Mouse (Mus musculus): ENCODE results near the gene Wap. TPM values are rescaled to one million over a fixed set of nuclear protein-coding genes. Genes with fewer than 3 reads are reported as not detected.

Gene Wap
- polyA plus RNA-seq, 1 experiment from 2014 or later, result not detected

GRCm38 (mm10) chr11:6596205-6596604, 42.2 kb downstream of the Wap start:
- DNase-seq (ENCODE audit: low spot score) (no peak), ATAC-seq (no peak)
- H3K27ac ChIP-seq (ENCODE audit: low read depth, low read length), result no peak overlapping the region
- H3K9ac ChIP-seq (ENCODE audit: low read length), result no peak overlapping the region
- no peaks in the 10 kb centered on the region for H3K9me3 ChIP-seq (replicated peaks; ENCODE audit: control insufficient read depth, low read length)
- peaks cover 83% of the 10 kb centered on the region for H3K36me3 ChIP-seq (ENCODE audit: control insufficient read depth, insufficient read depth, low read length)
- no peak overlapping the region for H3K4me3 ChIP-seq (ENCODE audit: low read depth, low read length)
- H3K27me3 ChIP-seq (replicated peaks; ENCODE audit: control insufficient read depth, insufficient read depth, low read length), result no peaks in the 10 kb centered on the region
- H3K4me1 ChIP-seq (ENCODE audit: control insufficient read depth, insufficient read depth, low read length), result peaks cover 15% of the 10 kb centered on the region
- 95% methylated on average over 6 of the region's 6 CpGs for WGBS
- no peak overlapping the region for H3K4me2 ChIP-seq (ENCODE audit: low read length)

DNA sequence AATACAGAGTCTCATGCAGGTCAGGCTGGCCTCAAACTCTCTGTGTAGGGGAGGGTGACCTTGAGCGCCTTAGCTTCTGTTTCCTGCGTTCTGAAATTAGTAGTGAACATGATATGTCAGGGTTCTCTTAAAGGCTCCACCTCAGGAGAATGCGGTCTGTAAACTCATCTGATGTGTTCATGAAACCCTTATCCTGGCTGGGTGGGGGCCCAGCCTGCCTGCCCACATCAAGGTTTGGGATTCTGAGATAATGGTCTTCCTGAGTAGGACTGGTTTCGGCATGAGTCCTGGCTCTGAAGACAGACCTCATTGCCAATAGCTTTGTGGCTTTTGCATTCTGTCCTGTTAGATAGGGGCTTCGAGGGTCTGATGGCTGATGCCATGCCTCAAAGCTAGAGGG, 43.1 kb downstream of the Wap start:
- no peak overlapping the region for H3K27ac ChIP-seq (ENCODE audit: low read depth, low read length)
- WGBS, result 94% methylated on average over 5 of the region's 5 CpGs
- H3K36me3 ChIP-seq (ENCODE audit: control insufficient read depth, insufficient read depth, low read length), result peaks cover 83% of the 10 kb centered on the region

GRCm38 (mm10) chr11:6594845-6595244, 43.6 kb downstream of the Wap start:
- no peak for DNase-seq (ENCODE audit: low spot score)
- peaks cover 13% of the 10 kb centered on the region for H3K4me1 ChIP-seq (ENCODE audit: control insufficient read depth, insufficient read depth, low read length)
- H3K4me3 ChIP-seq (ENCODE audit: low read depth, low read length), result no peak overlapping the region
- no peak for ATAC-seq
- H3K9ac ChIP-seq (ENCODE audit: low read length), result no peak overlapping the region
- WGBS, result 83% methylated on average over 6 of the region's 6 CpGs
- no peak overlapping the region for H3K4me2 ChIP-seq (ENCODE audit: low read length)
- no peaks in the 10 kb centered on the region for H3K27me3 ChIP-seq (replicated peaks; ENCODE audit: control insufficient read depth, insufficient read depth, low read length)
- no peak overlapping the region for H3K27ac ChIP-seq (ENCODE audit: low read depth, low read length)
- peaks cover 84% of the 10 kb centered on the region for H3K36me3 ChIP-seq (ENCODE audit: control insufficient read depth, insufficient read depth, low read length)
- H3K9me3 ChIP-seq (replicated peaks; ENCODE audit: control insufficient read depth, low read length), result no peaks in the 10 kb centered on the region

More for the DNA sequence above, 43.1 kb downstream of the Wap start:
- Histone ChIP-seq H3K4me3 (ENCODE audit: low read depth, low read length) (no peak overlapping the region), H3K9ac (ENCODE audit: low read length) (no peak overlapping the region), H3K4me1 (ENCODE audit: control insufficient read depth, insufficient read depth, low read length) (peaks cover 15% of the 10 kb centered on the region), H3K9me3 (replicated peaks; ENCODE audit: control insufficient read depth, low read length) (no peaks in the 10 kb centered on the region), H3K4me2 (ENCODE audit: low read length) (no peak overlapping the region), H3K27me3 (replicated peaks; ENCODE audit: control insufficient read depth, insufficient read depth, low read length) (no peaks in the 10 kb centered on the region)
- ATAC-seq (no peak), DNase-seq (ENCODE audit: low spot score) (no peak)

- no peak overlapping the region for H3K4me2 ChIP-seq (ENCODE audit: low read length)
- H3K36me3 ChIP-seq (ENCODE audit: control insufficient read depth, insufficient read depth, low read length), result peaks cover 97% of the 10 kb centered on the region
- H3K27ac ChIP-seq (ENCODE audit: low read depth, low read length), result no peak overlapping the region
- WGBS, result 79% methylated on average over 11 of the region's 11 CpGs
- no peak overlapping the region for H3K4me3 ChIP-seq (ENCODE audit: low read depth, low read length)
- DNase-seq (ENCODE audit: low spot score), result no peak
- H3K27me3 ChIP-seq (replicated peaks; ENCODE audit: control insufficient read depth, insufficient read depth, low read length), result no peaks in the 10 kb centered on the region
- H3K9ac ChIP-seq (ENCODE audit: low read length), result no peak overlapping the region
- ATAC-seq, result no peak
- H3K9me3 ChIP-seq (replicated peaks; ENCODE audit: control insufficient read depth, low read length), result no peaks in the 10 kb centered on the region
- H3K4me1 ChIP-seq (ENCODE audit: control insufficient read depth, insufficient read depth, low read length), result no peaks in the 10 kb centered on the region; the same call in 1 of the 2 replicates
Measured at GRCm38 (mm10) chr11:6593406-6593805, 45.0 kb downstream of the Wap start.

- no peak for DNase-seq (ENCODE audit: low spot score)
- 79% methylated on average over 10 of the region's 10 CpGs for WGBS
- H3K27me3 ChIP-seq (replicated peaks; ENCODE audit: control insufficient read depth, insufficient read depth, low read length), result no peaks in the 10 kb centered on the region
Measured at GRCm38 (mm10) chr11:6590933-6591675, 47.3 kb downstream of the Wap start.

GRCm38 (mm10) chr11:6589838-6590237, 48.6 kb downstream of the Wap start:
- WGBS, result 95% methylated on average over 7 of the region's 7 CpGs
- Histone ChIP-seq H3K9me3 (replicated peaks; ENCODE audit: control insufficient read depth, low read length) (no peaks in the 10 kb centered on the region), H3K36me3 (ENCODE audit: control insufficient read depth, insufficient read depth, low read length) (peaks cover 77% of the 10 kb centered on the region)

More at GRCm38 (mm10) chr11:6590933-6591675, 47.3 kb downstream of the Wap start:
- no peak overlapping the region for H3K9ac ChIP-seq (ENCODE audit: low read length)
- no peak overlapping the region for H3K27ac ChIP-seq (ENCODE audit: low read depth, low read length)
- H3K4me2 ChIP-seq (ENCODE audit: low read length), result no peak overlapping the region
- ATAC-seq, result no peak
- H3K9me3 ChIP-seq (replicated peaks; ENCODE audit: control insufficient read depth, low read length), result no peaks in the 10 kb centered on the region
- no peaks in the 10 kb centered on the region for H3K4me1 ChIP-seq (ENCODE audit: control insufficient read depth, insufficient read depth, low read length)
- H3K4me3 ChIP-seq (ENCODE audit: low read depth, low read length), result no peak overlapping the region
- H3K36me3 ChIP-seq (ENCODE audit: control insufficient read depth, insufficient read depth, low read length), result peaks cover 78% of the 10 kb centered on the region

GRCm38 (mm10) chr11:6588295-6588694, 50.1 kb downstream of the Wap start:
- Histone ChIP-seq H3K4me2 (ENCODE audit: low read length) (no peak overlapping the region), H3K36me3 (ENCODE audit: control insufficient read depth, insufficient read depth, low read length) (peaks cover 66% of the 10 kb centered on the region), H3K4me3 (ENCODE audit: low read depth, low read length) (no peak overlapping the region), H3K9me3 (replicated peaks; ENCODE audit: control insufficient read depth, low read length) (no peaks in the 10 kb centered on the region), H3K27ac (ENCODE audit: low read depth, low read length) (no peak overlapping the region), H3K9ac (ENCODE audit: low read length) (no peak overlapping the region), H3K27me3 (replicated peaks; ENCODE audit: control insufficient read depth, insufficient read depth, low read length) (no peaks in the 10 kb centered on the region), H3K4me1 (ENCODE audit: control insufficient read depth, insufficient read depth, low read length) (no peaks in the 10 kb centered on the region)
- DNase-seq (ENCODE audit: low spot score) (no peak), ATAC-seq (no peak)
- WGBS, result 93% methylated on average over 7 of the region's 7 CpGs

More at GRCm38 (mm10) chr11:6589838-6590237, 48.6 kb downstream of the Wap start:
- H3K4me1 ChIP-seq (ENCODE audit: control insufficient read depth, insufficient read depth, low read length), result no peaks in the 10 kb centered on the region
- ATAC-seq (no peak), DNase-seq (ENCODE audit: low spot score) (no peak)
- H3K4me3 ChIP-seq (ENCODE audit: low read depth, low read length), result no peak overlapping the region
- no peak overlapping the region for H3K9ac ChIP-seq (ENCODE audit: low read length)
- H3K27ac ChIP-seq (ENCODE audit: low read depth, low read length), result no peak overlapping the region
- H3K27me3 ChIP-seq (replicated peaks; ENCODE audit: control insufficient read depth, insufficient read depth, low read length), result no peaks in the 10 kb centered on the region
- H3K4me2 ChIP-seq (ENCODE audit: low read length), result no peak overlapping the region

DNA sequence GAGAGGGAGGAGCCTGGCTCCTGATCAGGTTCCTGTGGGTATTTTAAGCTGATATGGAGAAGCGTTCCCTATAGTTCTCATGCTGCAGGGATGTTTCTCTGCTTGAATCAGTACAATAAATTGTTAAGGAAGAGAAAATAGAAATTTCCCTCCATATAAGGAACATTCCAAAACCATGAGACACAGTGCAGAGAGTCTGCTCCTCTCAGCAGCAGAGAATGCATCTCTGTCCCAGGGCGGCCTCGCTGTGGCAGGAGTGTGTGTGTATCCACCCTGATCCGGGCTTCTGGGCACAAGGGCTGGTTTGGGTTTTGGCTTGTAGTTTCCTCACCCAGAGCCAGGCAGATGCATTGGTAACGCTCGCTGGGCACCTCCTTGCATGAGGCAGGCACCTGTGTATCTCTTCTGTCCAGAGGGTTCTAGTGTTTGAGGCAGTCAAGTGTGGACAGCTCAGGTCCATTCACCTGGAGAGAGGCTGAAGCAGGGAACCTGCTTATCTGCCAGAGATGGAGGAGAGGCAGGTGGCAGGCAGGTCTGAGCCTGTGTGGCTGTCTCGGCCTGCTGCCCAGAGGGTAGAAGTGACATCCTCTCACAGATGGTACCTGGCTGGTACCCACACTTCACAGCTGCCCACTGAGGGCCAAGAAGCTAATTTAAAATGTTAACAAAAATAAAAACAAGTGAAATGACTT, 51.0 kb downstream of the Wap start:
- no peak overlapping the region for H3K4me3 ChIP-seq (ENCODE audit: low read depth, low read length)
- no peak overlapping the region for H3K4me2 ChIP-seq (ENCODE audit: low read length)
- DNase-seq (ENCODE audit: low spot score) (no peak), ATAC-seq (no peak)
- no peak overlapping the region for H3K27ac ChIP-seq (ENCODE audit: low read depth, low read length)
- no peaks in the 10 kb centered on the region for H3K9me3 ChIP-seq (replicated peaks; ENCODE audit: control insufficient read depth, low read length)
- no peak overlapping the region for H3K9ac ChIP-seq (ENCODE audit: low read length)
- H3K36me3 ChIP-seq (ENCODE audit: control insufficient read depth, insufficient read depth, low read length), result peaks cover 57% of the 10 kb centered on the region
- 97% methylated on average over 7 of the region's 7 CpGs for WGBS
- H3K4me1 ChIP-seq (ENCODE audit: control insufficient read depth, insufficient read depth, low read length), result no peaks in the 10 kb centered on the region
- H3K27me3 ChIP-seq (replicated peaks; ENCODE audit: control insufficient read depth, insufficient read depth, low read length), result no peaks in the 10 kb centered on the region

- Histone ChIP-seq H3K9me3 (replicated peaks; ENCODE audit: control insufficient read depth, low read length) (no peaks in the 10 kb centered on the region), H3K9ac (ENCODE audit: low read length) (no peak overlapping the region), H3K4me3 (ENCODE audit: low read depth, low read length) (no peak overlapping the region), H3K4me1 (ENCODE audit: control insufficient read depth, insufficient read depth, low read length) (no peaks in the 10 kb centered on the region), H3K36me3 (ENCODE audit: control insufficient read depth, insufficient read depth, low read length) (peaks cover 50% of the 10 kb centered on the region), H3K4me2 (ENCODE audit: low read length) (no peak overlapping the region), H3K27me3 (replicated peaks; ENCODE audit: control insufficient read depth, insufficient read depth, low read length) (no peaks in the 10 kb centered on the region), H3K27ac (ENCODE audit: low read depth, low read length) (no peak overlapping the region)
- 87% methylated on average over 3 of the region's 3 CpGs for WGBS
- ATAC-seq (no peak), DNase-seq (ENCODE audit: low spot score) (no peak)
Measured at GRCm38 (mm10) chr11:6586660-6587059, 51.8 kb downstream of the Wap start.

All from forebrain, embryonic 14.5 days (tissue).